Mouse (Mus musculus) limb, embryonic 13.5 days (tissue): ENCODE results near the gene Tbc1d13. TPM values are rescaled to one million over a fixed set of nuclear protein-coding genes. Genes with fewer than 3 reads are reported as not detected.

Experiments used
- ATAC-seq: fragments of 200-750 bp; cut with Nextera tagmentation; 2 replicates; pipeline ENCODE4 v1.8.0; 2017; ENCODE audit warnings: low read depth, moderate number of reproducible peaks, moderate TSS enrichment; ENCODE audit not compliant: low FRiP score
- H3K27ac ChIP-seq: fragments of 300-500 bp; sonication (generic); 2 replicates; pipeline ENCODE4 v1.5.1; 2015; ENCODE audit warnings: inconsistent platforms, mild to moderate bottlenecking, moderate library complexity
- H3K27me3 ChIP-seq: fragments of 300-500 bp; sonication (generic); 2 replicates; pipeline ENCODE4 v1.6.1; 2015; ENCODE audit warnings: mild to moderate bottlenecking, inconsistent platforms
- H3K36me3 ChIP-seq: fragments of 300-500 bp; sonication (generic); 2 replicates; pipeline ENCODE4 v1.6.1; 2015; ENCODE audit warnings: inconsistent platforms, mild to moderate bottlenecking, moderate library complexity
- H3K4me1 ChIP-seq: fragments of 300-500 bp; sonication (generic); 2 replicates; pipeline ENCODE4 v1.6.1; 2015; ENCODE audit warnings: inconsistent platforms
- H3K4me2 ChIP-seq: fragments of 300-500 bp; sonication (generic); replicated peaks from 2 replicates; pipeline ENCODE4 v1.6.1; 2015; ENCODE audit warnings: inconsistent platforms, mild to moderate bottlenecking, moderate library complexity
- H3K4me3 ChIP-seq: fragments of 300-500 bp; sonication (generic); 2 replicates; pipeline ENCODE4 v1.5.1; 2015; ENCODE audit warnings: moderate library complexity, mild to moderate bottlenecking, inconsistent platforms
- H3K9ac ChIP-seq: fragments of 300-500 bp; sonication (generic); 2 replicates; pipeline ENCODE4 v1.6.1; 2015; ENCODE audit warnings: mild to moderate bottlenecking, inconsistent platforms
- H3K9me3 ChIP-seq: fragments of 300-500 bp; sonication (generic); 2 replicates; pipeline ENCODE4 v1.6.1; 2016; ENCODE audit warnings: inconsistent platforms
- WGBS: fragments of 180-500 bp; shearing (Covaris S2); methylation state at CpG from one replicate; pipeline ENCODE4 v1.1.7; 2015; 5-methylcytosine and 5-hydroxymethylcytosine counted together
- polyA plus RNA-seq: library from polyadenylated mRNA; unstranded; fragments of >200 nt; fragmentation: Nextera tagmentation; extraction: Ambion mirVana; gene quantifications from 2 replicates; pipeline ENCODE4 v1.2.1, GENCODE M21; 2015

Gene Tbc1d13
- polyA plus RNA-seq, 1 experiment from 2014 or later = 10.1 TPM

- Histone ChIP-seq H3K27ac (no peak overlapping the region), H3K4me1 (no peaks in the 10 kb centered on the region), H3K27me3 (no peaks in the 10 kb centered on the region), H3K4me2 (no peak overlapping the region), H3K9me3 (peaks cover 7% of the 10 kb centered on the region; the same call in 1 of the 2 replicates), H3K9ac (no peak overlapping the region), H3K4me3 (no peak overlapping the region), H3K36me3 (peaks cover 24% of the 10 kb centered on the region)
- no peak for ATAC-seq
- 93% methylated on average over 3 of the region's 3 CpGs for WGBS
These were observed 52.1 kb downstream of the Tbc1d13 start for GRCm38 (mm10) chr2:30185681-30186080.

DNA sequence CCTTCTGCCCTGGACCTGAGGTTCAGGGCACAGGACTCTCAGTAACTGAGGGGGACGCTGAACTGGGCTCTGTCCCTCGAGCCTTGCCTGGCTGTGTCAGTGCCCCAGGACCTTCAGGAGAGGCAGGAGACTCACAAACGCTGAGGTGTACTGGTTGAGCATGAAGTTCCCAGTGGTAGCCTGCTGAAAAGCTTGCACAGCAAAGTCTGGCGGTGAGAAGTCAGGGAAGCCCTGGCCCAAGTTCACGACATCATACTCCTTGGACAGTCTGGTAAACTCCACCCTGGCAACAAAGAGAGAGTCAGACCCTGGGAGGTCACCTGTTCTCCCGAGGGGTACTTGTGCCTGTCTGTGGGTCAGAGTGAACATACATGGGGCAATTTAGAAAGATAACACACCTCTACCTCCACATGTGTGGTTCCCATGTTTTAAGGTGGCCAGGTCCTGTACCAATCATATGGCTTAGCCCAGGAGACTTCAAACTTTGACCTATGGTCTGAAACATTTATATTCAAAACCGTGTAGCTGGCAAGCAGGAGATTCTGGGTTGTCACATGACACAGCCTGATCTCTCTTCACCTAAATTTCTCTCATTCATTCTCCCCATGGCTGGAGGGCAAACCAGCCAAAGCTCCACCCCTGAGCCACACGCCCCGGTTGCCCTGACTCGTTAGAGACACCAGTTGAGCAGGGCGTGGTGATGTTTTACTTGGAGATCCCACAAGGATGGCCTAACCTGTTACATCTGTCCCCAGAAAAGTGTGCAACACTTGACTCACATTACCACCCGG, 58.4 kb downstream of the Tbc1d13 start:
- 85% methylated on average over 12 of the region's 12 CpGs for WGBS
- Histone ChIP-seq H3K9ac (no peak overlapping the region), H3K36me3 (0 out of 2 replicates have a peak, but pooled peaks cover 4% of the 10 kb centered on the region), H3K4me3 (no peak overlapping the region), H3K4me2 (no peak overlapping the region), H3K27me3 (no peaks in the 10 kb centered on the region), H3K27ac (no peak overlapping the region), H3K9me3 (no peaks in the 10 kb centered on the region), H3K4me1 (no peaks in the 10 kb centered on the region)
- ATAC-seq = no peak

DNA sequence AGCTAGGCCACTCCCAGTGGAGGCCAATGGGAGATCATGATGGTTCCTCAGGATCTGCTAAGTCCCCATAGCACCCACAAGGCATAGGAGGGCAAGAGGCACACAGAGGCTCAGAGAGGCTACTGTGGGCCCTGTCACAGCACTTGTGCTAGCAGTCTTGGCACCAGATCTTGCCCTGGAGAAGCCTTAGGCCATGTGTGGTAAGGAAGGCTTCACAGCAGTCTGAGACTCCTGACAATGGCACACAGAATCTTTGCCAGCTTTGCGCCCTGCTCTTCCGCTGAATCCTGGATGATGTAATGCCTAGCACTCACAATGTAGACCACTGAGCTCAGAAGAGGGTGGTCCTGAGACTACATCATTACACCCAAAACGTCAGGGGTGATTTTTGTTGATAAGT, 61.1 kb downstream of the Tbc1d13 start:
- Histone ChIP-seq H3K9me3 (no peaks in the 10 kb centered on the region), H3K9ac (no peak overlapping the region), H3K36me3 (0 out of 2 replicates have a peak, but pooled peaks cover 3% of the 10 kb centered on the region), H3K27me3 (no peaks in the 10 kb centered on the region), H3K27ac (no peak overlapping the region), H3K4me3 (no peak overlapping the region), H3K4me1 (no peaks in the 10 kb centered on the region), H3K4me2 (no peak overlapping the region)
- 85% methylated on average over 3 of the region's 3 CpGs for WGBS
- no peak for ATAC-seq

GRCm38 (mm10) chr2:30198021-30198420, 64.5 kb downstream of the Tbc1d13 start:
- no peaks in the 10 kb centered on the region for H3K4me1 ChIP-seq
- WGBS = 57% methylated on average over 4 of the region's 4 CpGs

GRCm38 (mm10) chr2:30199984-30200383, 66.4 kb downstream of the Tbc1d13 start:
- H3K9me3 ChIP-seq = no peaks in the 10 kb centered on the region
- WGBS = 37% methylated on average over 1 of the region's 1 CpGs

More at GRCm38 (mm10) chr2:30198021-30198420, 64.5 kb downstream of the Tbc1d13 start:
- no peak for ATAC-seq
- no peaks in the 10 kb centered on the region for H3K9me3 ChIP-seq
- H3K27ac ChIP-seq = no peak overlapping the region
- H3K4me2 ChIP-seq = no peak overlapping the region
- H3K36me3 ChIP-seq = no peaks in the 10 kb centered on the region
- H3K27me3 ChIP-seq = no peaks in the 10 kb centered on the region
- no peak overlapping the region for H3K9ac ChIP-seq
- no peak overlapping the region for H3K4me3 ChIP-seq

GRCm38 (mm10) chr2:30200388-30200925, 66.9 kb downstream of the Tbc1d13 start:
- no peak for ATAC-seq
- H3K27ac ChIP-seq = no peak overlapping the region
- no peaks in the 10 kb centered on the region for H3K36me3 ChIP-seq
- H3K4me3 ChIP-seq = no peak overlapping the region
- H3K4me1 ChIP-seq = peaks cover 7% of the 10 kb centered on the region
- no peaks in the 10 kb centered on the region for H3K27me3 ChIP-seq
- H3K4me2 ChIP-seq = no peak overlapping the region
- no peak overlapping the region for H3K9ac ChIP-seq
- 82% methylated on average over 5 of the region's 5 CpGs for WGBS
- no peaks in the 10 kb centered on the region for H3K9me3 ChIP-seq

More at GRCm38 (mm10) chr2:30199984-30200383, 66.4 kb downstream of the Tbc1d13 start:
- ATAC-seq = no peak
- Histone ChIP-seq H3K27me3 (no peaks in the 10 kb centered on the region), H3K9ac (no peak overlapping the region), H3K27ac (no peak overlapping the region), H3K4me2 (no peak overlapping the region), H3K4me3 (no peak overlapping the region), H3K4me1 (peaks cover 6% of the 10 kb centered on the region), H3K36me3 (no peaks in the 10 kb centered on the region)

Other genes starting within 250 kb of the Tbc1d13 start
- 64.4 and 68.9 TPM in 2 replicates for gene Odf2, start 244.5 kb upstream of the Tbc1d13 start, polyA plus RNA-seq
- gene Gle1, start 198.3 kb upstream of the Tbc1d13 start, polyA plus RNA-seq = 74.2 and 75.1 TPM in 2 replicates
- 85.5 and 90.7 TPM in 2 replicates for gene Sptan1, start 168.2 kb upstream of the Tbc1d13 start, polyA plus RNA-seq
- 40.4 and 42.5 TPM in 2 replicates for gene Wdr34, start 84.9 kb upstream of the Tbc1d13 start, polyA plus RNA-seq
- gene Set, start 76.4 kb upstream of the Tbc1d13 start, polyA plus RNA-seq = 514 and 554 TPM in 2 replicates
- gene Pkn3, start 56.1 kb upstream of the Tbc1d13 start, polyA plus RNA-seq = 8.6 and 10.0 TPM in 2 replicates
- 25.3 and 27.9 TPM in 2 replicates for gene Zdhhc12, start 40.1 kb upstream of the Tbc1d13 start, polyA plus RNA-seq
- 11.2 and 12.5 TPM in 2 replicates for gene Zer1, start 9.2 kb upstream of the Tbc1d13 start, polyA plus RNA-seq
- gene Endog, start 37.7 kb downstream of the Tbc1d13 start, polyA plus RNA-seq = 17.2 and 19.2 TPM in 2 replicates
- 87.8 and 96.7 TPM in 2 replicates for gene Spout1, start 44.7 kb downstream of the Tbc1d13 start, polyA plus RNA-seq
- gene Kyat1, start 72.1 kb downstream of the Tbc1d13 start, polyA plus RNA-seq = 7.8 and 8.1 TPM in 2 replicates
- 49.1 and 51.6 TPM in 2 replicates for gene Lrrc8a, start 104.0 kb downstream of the Tbc1d13 start, polyA plus RNA-seq
- gene Gm28035, start 106.8 kb downstream of the Tbc1d13 start, polyA plus RNA-seq = 0.22 TPM in 1 of 2 replicates, not detected in the other
- gene Phyhd1, start 132.5 kb downstream of the Tbc1d13 start, polyA plus RNA-seq = 4.1 and 4.5 TPM in 2 replicates
- not detected in 2 replicates for gene Gm28038, start 147.3 kb downstream of the Tbc1d13 start, polyA plus RNA-seq
- gene Dolk, start 152.6 kb downstream of the Tbc1d13 start, polyA plus RNA-seq = 30.8 and 32.0 TPM in 2 replicates
- 33.7 and 41.2 TPM in 2 replicates for gene Nup188, start 152.7 kb downstream of the Tbc1d13 start, polyA plus RNA-seq
- 82.7 and 85.0 TPM in 2 replicates for gene Sh3glb2, start 225.6 kb downstream of the Tbc1d13 start, polyA plus RNA-seq
- gene Miga2, start 230.5 kb downstream of the Tbc1d13 start, polyA plus RNA-seq = 24.3 and 26.6 TPM in 2 replicates